Mouse (Mus musculus) cerebellum, postnatal 25 days (tissue): ENCODE results near the gene Zmiz1.

Source experiments
- DNase-seq, 2 experiments: peaks; one replicate each; pipeline ENCODE4 v3.0.0; 2021; ENCODE audit warnings: mixed read lengths in 2 of 2

Gene Zmiz1

GRCm38 (mm10) chr14:25707691-25708181 lies 248.8 kb downstream of the Zmiz1 start:
- peak in 1 of 2 experiments; percentile 48 for DNase-seq

- no peak for DNase-seq
These were observed 249.5 kb downstream of the Zmiz1 start for GRCm38 (mm10) chr14:25708451-25708850.

GRCm38 (mm10) chr14:25708917-25709316 lies 249.9 kb downstream of the Zmiz1 start:
- DNase-seq = no peak

- no peak for DNase-seq
These were observed 251.1 kb downstream of the Zmiz1 start for GRCm38 (mm10) chr14:25710073-25710472.

DNA sequence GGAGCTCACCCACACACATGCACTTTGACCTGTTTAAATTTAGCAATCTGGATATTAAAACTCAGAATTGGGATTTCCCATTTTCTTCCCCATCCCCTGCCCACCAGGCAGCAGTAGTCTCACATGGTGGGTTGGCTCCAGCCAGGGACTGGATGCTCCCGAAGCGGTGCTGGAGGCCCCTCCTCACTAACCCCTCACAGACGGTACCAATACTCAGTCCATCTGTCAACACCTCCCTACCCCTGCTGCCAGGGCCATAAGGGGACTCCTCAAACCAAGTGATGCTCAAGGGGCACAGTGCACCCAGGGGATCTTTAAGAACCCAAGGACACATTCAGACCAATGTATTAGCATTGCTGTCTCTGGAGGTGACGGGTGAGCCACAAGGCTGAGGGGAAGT lies 251.7 kb downstream of the Zmiz1 start:
- DNase-seq = no peak

GRCm38 (mm10) chr14:25711177-25711576 lies 252.2 kb downstream of the Zmiz1 start:
- DNase-seq = no peak

- no peak for DNase-seq
These were observed 252.6 kb downstream of the Zmiz1 start for GRCm38 (mm10) chr14:25711602-25712001.

DNA sequence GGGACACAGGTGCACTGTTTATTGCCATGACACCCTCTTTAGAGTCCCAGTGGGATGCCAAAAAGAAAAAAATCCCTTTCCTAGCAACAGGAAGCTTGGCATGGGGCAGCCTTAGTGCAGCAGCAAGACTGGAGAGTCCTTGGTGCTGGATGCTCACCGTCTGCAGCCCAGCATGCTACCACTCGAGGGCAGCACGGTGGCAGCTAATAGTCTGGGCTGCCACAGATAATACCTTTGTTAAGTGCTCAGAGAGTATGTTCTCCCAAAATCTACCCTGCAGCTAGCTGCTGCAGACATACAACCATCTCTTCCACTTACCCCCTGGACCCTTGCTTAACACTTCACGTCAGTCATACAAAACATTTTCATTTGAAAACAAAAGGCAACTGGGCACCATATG lies 254.5 kb downstream of the Zmiz1 start:
- DNase-seq = peak in 1 of 2 experiments; percentile 56
